Mouse (Mus musculus) kidney, adult 2 months (tissue): ENCODE data around the gene Irgc1.

Experiments used
- CTCF ChIP-seq: fragments of 200-500 bp; conservative IDR thresholded peaks from 2 replicates; pipeline ENCODE4 v1.5.1; 2011; ENCODE audit warnings: low read depth, mild to moderate bottlenecking, control low read depth, low read length, moderate library complexity, mixed read lengths; ENCODE audit not compliant: insufficient read depth, insufficient read length
- POLR2A ChIP-seq: fragments of 200-500 bp; IDR thresholded peaks from one replicate; pipeline ENCODE4 v1.6.1; 2011; ENCODE audit warnings: low read depth, low read length, control low read depth

GRCm38 (mm10) chr7:24473913-24474529 is 21.9 kb upstream of the Irgc1 start:
- TF ChIP-seq POLR2A (no peak), CTCF (peak; percentile 96)
